Mouse (Mus musculus) lung, adult 2 months (tissue): Measurements from ENCODE around the gene Siae. TPM values are rescaled to one million over a fixed set of nuclear protein-coding genes. Genes with fewer than 3 reads are reported as not detected.
A peak's percentile ranks its signal among the peaks of the same experiment; 100 is the strongest.

ENCODE experiments used
- DNase-seq: peaks from one replicate; pipeline ENCODE4 v3.0.0; 2022
- H3K4me1 ChIP-seq: fragments of 200-500 bp; 2 replicates; pipeline ENCODE4 v1.6.1; 2011; ENCODE audit warnings: low read length; ENCODE audit not compliant: control insufficient read depth, insufficient read depth
- H3K4me3 ChIP-seq: fragments of 200-500 bp; replicated peaks from 2 replicates; pipeline ENCODE3; 2011; ENCODE audit warnings: low read depth, mild to moderate bottlenecking, control low read depth, low read length; ENCODE audit errors: extremely low read depth
- CTCF ChIP-seq: fragments of 200-500 bp; IDR thresholded peaks from 2 replicates; pipeline ENCODE4 v1.5.1; 2011; ENCODE audit warnings: mild to moderate bottlenecking, low read length, control low read depth; ENCODE audit not compliant: insufficient read depth
- POLR2A ChIP-seq: fragments of 200-500 bp; IDR thresholded peaks from 2 replicates; pipeline ENCODE4 v1.6.1; 2011; ENCODE audit warnings: low read depth, mild to moderate bottlenecking, control low read depth, low read length, borderline replicate concordance; ENCODE audit errors: extremely low read depth
- whole genome bisulfite sequencing: fragments of 180-500 bp; shearing (Covaris S2); methylation state at CpG from one replicate; pipeline ENCODE4 v1.1.7; 2018; 5-methylcytosine and 5-hydroxymethylcytosine counted together
- polyA plus RNA-seq: library from polyadenylated mRNA; depleted of rRNA; stranded (reverse); fragments of >200 nt; gene quantifications from 2 replicates; pipeline ENCODE4 v1.2.3, GENCODE M21; 2012

Siae gene
- polyA plus RNA-seq, 1 experiment: 9.3 TPM

DNA sequence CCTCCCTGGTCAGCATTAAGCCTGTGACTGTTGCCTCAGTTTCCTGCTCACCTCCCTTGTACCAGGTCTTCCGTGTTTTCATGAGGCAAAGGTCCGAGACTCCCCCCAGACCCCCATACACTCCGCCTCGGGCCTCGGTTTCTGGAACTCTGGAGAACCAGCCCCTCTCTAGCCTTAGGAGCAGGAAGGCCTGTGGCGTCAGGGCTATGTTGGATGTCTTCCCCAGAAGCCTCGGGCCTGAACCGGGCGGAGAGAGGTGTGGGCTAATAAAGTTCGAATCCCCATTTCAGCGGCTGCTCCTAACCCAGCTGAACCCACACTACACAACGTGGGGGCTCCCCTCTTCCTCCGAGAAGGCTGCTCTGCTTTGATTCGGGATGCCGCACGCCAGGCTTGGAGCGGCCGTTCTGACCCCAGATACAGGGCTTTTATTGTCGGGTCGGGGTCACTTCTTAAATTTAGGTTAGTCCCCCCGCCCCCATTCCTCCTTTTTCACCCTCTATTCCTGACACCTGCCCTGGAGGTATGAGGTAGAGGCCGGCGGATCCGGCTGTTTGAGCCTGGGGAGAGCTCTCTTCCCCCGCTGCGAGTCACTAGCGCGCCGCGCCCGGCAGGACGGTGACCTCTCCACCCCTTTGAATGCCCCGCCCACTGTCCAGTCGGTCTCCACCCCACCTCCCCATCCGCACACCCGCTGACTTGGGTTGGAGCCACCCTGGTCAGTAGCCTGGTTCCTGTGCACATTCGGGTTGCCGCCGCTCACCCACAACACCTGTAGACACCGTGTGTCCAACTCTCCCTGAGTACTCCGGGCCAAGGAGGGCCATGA, 27.9 kb upstream of the Siae start, which contains the start of gene Esam:
Gene Esam, plus strand, starts transcription at position 683 of the 829 bp plus-strand sequence.
- peaks cover 10% of the 10 kb centered on the region for H3K4me1 ChIP-seq
- TF ChIP-seq POLR2A: peak; percentile 93; the same call in 1 of the 2 replicates
- TF ChIP-seq CTCF: no peak
- peak within 1 kb of the TSS; percentile 86 for H3K4me3 ChIP-seq
- DNase-seq: peak; percentile 89
- 8% methylated on average over 41 of the region's 41 CpGs for WGBS

DNA sequence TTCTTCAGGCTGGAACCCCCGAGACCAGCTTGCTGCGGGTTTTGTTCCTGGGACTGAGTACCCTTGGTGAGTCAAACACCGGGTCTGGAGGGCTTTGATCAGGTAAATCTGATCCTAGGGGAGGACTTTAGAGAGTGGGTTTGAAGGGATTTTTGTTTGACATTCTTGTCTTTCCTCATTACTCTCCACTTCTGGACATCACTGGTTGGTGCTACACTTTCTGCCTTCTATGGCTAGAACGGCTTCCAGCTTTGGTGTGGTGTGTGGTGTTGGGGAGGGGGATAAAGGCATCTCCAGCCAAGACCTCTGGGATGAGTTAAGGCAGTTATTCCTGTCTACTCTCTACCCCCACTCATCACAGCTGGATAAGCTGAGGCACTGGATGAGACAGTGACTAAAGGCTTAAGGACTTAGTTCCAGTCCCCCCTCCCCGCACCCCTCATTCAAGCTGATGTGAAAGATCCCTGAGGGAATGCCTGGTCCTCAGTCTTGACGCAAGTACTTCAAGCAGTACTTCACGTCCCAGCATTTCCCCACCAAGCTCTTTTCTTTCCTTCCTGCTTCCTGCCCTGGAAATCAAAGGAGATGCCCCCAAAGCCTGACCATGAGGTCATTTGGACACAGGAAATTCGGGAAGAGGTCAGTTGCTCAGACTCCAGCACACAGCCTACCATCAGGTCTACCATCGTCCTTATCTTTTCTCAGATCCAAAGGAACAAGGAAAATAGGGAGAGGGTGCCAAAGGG, 27.1 kb upstream of the Siae start:
- Histone ChIP-seq H3K4me3 (peak overlapping the region; percentile 86), H3K4me1 (peaks cover 10% of the 10 kb centered on the region)
- 26% methylated on average over 9 of the region's 9 CpGs for WGBS
- TF ChIP-seq POLR2A (peak; percentile 40; the same call in 1 of the 2 replicates), CTCF (no peak)
- DNase-seq: peak; percentile 32

DNA sequence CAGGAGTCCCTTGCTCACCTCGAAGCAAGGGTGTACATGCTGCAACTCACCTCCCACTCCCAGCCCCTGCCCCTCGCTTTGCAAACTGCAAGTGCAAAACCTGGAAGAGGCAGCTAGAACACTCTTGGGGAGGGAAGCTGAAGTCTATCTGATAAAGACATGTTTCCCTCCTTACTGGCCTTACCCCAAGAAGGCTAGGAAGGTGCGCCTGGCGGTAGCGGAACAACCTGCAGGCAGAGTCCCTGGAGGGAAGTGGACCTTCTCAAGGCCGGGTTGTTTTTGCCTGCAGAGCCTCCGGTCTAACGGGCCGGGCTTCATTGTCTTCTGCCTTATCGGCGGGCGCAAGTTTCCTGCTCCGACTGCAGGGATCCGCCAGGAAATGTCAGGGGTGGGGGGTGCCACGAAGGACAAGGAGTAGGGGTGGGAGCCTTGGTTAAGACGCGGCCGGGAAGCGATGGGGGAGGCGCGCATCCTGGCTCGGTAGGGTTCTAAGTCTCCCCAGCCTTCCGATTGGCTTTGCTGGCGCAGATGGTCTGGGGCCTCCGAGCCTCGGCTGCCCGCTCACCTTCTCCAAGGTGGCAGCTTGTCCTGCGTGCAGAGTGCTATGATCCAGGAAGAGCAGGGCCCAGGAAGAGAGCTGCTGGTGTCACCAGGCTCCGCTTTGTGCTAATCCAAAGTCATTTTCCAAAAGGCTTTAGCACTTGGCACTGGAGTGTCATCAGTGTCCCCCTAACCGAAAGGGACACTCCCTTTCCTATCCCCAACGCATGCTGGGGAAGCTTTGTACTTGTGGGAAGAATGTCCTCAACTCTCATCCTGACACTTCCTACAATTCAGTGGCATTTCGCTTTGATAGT, 25.2 kb upstream of the Siae start:
- WGBS: 4% methylated on average over 32 of the region's 32 CpGs
- peaks cover 11% of the 10 kb centered on the region for H3K4me1 ChIP-seq
- peak; percentile 53 for TF ChIP-seq CTCF
- peak; percentile 72 for TF ChIP-seq POLR2A
- peak overlapping the region; percentile 86 for H3K4me3 ChIP-seq
- DNase-seq: peak; percentile 74

DNA sequence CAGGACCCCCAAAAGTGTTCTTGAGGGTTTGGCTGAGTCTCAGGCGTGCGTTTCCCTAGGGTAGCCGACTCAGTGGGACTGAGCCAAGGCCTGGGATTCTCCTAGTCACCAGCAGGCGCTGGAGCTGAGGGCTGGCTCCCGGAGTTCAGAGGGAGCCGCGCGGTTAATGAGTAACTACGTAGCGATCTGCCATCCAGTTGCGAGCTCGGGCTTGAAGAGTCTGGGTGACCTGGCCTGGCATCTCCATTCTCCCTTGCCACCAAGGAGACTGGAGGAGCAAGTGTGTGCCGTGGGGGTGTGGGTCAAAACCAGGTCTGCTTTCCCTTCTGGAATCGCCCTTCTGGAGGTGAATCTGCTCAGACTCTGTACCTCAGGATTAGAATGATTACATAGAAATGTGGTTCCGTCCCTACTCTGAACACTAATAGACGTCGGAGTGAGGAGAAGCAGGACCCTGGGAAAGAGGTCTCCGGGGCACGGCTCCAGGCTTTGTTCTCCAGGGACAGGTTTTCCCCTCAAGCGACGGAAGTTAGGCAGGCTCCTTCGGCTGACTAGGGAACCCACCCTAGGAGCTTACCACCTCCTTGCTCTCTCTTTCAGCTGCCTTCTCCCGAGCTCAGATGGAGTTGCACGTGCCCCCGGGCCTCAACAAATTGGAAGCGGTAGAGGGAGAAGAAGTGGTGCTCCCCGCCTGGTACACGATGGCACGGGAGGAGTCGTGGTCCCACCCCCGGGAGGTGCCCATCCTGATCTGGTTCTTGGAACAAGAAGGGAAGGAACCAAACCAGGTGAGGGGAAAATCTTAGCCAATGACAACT, 24.4 kb upstream of the Siae start:
- no peak for DNase-seq
- TF ChIP-seq CTCF (peak; percentile 15; the same call in 1 of the 2 replicates), POLR2A (peak; percentile 39; the same call in 1 of the 2 replicates)
- Histone ChIP-seq H3K4me1 (peaks cover 10% of the 10 kb centered on the region), H3K4me3 (peak overlapping the region; percentile 86)
- WGBS: 4% methylated on average over 31 of the region's 31 CpGs

DNA sequence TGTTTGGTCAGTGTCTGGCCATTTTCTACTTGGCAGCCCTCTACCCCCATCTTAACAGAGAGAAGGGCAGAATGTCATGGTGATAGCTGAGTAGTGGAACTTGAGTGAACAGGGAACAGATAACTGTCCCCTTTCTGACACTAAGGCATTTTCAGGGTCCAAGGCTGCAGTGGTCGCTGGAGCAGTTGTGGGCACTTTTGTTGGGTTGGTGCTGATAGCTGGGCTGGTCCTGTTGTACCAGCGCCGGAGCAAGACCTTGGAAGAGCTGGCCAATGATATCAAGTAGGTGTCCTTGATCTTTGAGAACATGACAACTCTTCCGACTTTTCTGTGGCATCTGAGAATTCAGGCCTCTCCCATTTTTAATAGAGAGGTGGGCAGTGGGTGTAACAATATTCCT, 18.6 kb upstream of the Siae start:
- TF ChIP-seq POLR2A (no peak), CTCF (no peak)
- Histone ChIP-seq H3K4me3 (no peak overlapping the region), H3K4me1 (peaks cover 23% of the 10 kb centered on the region)
- no peak for DNase-seq
- 62% methylated on average over 4 of the region's 4 CpGs for WGBS

DNA sequence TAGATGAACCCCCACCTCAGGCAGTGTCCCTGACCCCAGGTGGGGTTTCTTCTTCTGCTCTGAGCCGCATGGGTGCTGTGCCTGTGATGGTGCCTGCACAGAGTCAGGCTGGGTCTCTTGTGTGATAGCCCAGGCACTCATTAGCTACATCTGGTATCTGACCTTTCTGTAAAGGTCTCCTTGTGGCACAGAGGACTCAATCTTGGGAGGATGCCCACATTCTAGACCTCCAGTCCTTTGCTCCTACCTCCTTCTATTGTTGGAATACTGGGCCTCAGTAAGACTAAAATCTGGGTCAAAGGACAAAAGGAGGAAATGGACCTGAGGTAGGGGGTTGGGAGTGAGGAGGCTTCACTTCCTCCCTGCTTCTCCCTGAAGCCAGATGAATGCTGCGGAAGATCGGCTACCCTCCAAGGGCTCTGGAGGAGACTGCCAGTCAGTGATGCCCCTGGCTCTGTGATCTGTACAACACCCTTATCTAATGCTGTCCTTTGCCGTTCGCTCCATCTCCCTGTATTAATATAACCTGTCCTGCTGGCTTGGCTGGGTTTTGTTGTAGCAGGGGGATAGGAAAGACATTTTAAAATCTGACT, 17.7 kb upstream of the Siae start:
- peaks cover 24% of the 10 kb centered on the region for H3K4me1 ChIP-seq

DNA sequence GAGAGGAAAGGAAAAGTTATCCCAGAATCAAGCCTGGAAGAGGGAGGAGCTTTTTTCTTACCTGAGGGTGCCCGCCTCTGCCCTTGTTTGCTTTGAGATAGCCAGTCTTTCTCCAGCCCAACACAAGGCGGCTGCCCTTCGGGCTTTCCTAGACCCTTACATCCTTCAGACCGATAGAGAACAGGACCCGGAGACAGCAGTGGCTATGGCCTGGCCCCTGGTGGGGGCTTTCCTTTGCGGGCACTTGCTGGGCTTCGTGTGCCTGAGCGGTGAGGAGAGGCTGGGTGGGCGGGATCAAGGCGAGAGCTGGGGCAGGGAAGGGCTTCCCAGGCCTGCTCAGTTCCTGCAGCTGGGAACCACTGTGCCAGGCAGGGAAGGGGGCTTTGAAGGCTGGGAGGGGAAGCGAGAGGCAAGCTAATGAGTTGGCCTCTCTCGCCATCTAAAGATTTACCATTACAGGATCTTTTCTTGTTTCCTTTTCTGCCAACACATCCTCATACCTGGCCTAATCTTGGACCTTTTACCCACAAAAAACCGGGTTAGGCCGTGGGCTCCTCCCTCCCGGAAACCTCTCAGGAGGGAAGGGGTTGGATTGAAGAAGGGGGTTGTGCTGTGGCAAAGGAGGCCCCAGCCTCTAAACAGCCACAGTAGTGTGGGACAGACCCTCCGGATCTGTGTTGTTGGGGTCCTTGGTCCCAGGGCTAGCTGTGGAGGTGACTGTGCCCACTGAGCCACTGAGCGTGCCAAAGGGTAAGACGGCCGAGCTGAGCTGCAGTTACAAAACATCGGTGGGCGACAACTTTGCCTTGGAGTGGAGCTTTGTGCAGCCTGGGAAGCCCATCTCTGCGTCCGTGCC, 16.1 kb upstream of the Siae start, which contains the start of gene Vsig2:
Gene Vsig2, plus strand, starts transcription at position 86 of the 856 bp plus-strand sequence.
- Histone ChIP-seq H3K4me1 (peaks cover 27% of the 10 kb centered on the region), H3K4me3 (peak within 1 kb of the TSS; percentile 4)
- 49% methylated on average over 23 of the region's 23 CpGs for WGBS
- peak; percentile 21 for DNase-seq
- no peak for TF ChIP-seq POLR2A
- no peak for TF ChIP-seq CTCF

More for the DNA sequence above, 17.7 kb upstream of the Siae start:
- no peak for TF ChIP-seq CTCF
- no peak for TF ChIP-seq POLR2A
- 46% methylated on average over 5 of the region's 5 CpGs for WGBS
- no peak for DNase-seq
- no peak overlapping the region for H3K4me3 ChIP-seq
